Mouse (Mus musculus) retina, postnatal 1 day (tissue): ENCODE data around the gene Alg6.
A peak's percentile ranks its signal among the peaks of the same experiment; 100 is the strongest.

Source experiments
- DNase-seq: peaks from one replicate; pipeline ENCODE4 v3.0.0-alpha.2; 2012

Gene Alg6

DNA sequence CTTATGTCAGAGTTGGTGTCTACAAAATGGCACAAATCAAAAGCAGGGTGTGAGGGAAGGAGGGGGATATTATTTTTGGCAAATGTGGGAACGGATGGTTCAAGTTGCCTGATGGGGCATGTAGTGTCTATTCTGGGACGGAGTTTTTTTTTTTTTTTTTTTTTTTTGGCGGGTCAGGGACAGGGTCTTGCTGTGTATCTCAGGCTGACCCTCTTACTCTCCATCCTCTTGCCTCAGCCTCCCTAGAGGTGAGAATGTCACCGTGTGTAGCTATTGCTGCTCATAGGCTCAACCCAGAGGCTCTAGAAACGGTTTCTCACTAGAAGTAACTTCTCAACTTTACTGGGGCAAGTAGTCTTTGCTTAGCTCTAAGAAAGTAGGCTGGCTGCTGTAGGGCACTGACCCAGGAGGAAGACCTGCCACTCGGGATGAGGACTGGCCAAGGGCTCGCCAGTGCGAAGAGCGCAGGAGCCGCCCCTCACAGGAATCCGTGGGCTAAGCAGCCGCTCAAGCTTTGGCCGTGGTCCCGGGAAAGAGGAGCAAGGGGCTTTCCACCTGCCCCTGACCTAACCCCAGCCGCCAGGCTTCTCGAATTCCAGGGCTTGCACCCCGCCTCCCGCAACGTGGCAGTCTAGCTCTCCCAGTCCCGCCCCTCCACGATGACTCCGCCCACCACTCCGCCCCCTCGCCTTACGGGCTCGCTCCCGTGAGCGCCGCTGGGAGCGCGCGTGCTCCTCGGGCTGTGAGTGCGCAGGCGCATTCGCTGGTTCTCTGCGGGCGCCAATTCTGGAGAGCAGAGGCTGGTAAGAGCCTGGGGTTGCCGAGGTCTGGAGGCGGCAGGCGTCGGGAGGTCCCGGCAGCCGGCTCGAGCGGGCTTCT is at the start of gene Alg6:
Gene Alg6 (plus strand): TSS at position 761 of the 879 bp plus-strand sequence.
- DNase-seq: peak; percentile 96

DNA sequence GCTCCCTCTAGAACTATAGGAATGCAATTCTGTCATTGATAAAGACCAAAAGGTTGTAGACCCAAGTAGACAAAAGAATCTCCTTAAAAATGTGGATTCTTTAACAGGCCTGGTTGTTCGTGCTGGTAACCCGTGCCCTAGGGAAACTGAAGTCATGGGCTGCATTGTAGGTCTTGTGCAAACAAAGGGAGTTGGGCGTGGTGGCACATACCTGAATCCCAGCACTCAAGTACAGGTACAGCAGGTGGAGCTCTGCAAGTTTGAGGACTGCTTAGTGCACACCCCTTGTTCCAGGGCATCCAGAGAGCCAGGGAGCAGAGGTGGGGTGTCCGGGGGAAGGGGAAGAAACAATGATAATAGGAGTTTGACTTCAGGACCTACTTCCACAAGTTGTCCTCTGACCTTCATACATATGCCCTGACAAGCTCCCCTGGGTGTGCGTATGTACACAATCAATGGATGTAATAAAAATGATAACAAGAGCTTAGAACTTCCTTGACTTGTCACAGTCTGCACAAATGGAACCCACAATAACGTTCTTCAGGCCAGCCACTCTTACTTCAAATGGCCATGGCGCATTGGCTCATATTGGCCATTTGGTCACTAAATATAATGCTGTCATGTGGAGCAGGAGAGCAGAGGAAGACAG is 45.1 kb upstream of the Alg6 start:
- DNase-seq: no peak

DNA sequence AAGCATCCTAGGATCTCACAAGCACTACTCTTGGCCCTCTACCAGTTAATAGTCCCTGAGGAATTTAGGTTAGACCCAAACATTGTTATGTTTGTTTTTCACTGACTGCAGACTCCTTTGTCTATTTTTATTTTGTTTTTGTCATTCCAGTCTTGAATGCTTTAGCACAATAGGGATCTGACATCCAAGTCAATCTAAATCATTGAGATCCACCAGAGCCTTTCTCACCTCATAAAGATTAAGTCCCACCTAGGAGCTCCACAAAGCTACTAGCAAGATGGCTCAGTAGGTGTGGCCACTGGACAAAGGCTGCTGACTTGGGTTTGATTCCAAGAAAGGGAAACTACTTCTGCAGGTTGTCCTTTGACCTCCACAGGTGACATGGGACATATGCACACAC is 40.3 kb upstream of the Alg6 start:
- DNase-seq: no peak

DNA sequence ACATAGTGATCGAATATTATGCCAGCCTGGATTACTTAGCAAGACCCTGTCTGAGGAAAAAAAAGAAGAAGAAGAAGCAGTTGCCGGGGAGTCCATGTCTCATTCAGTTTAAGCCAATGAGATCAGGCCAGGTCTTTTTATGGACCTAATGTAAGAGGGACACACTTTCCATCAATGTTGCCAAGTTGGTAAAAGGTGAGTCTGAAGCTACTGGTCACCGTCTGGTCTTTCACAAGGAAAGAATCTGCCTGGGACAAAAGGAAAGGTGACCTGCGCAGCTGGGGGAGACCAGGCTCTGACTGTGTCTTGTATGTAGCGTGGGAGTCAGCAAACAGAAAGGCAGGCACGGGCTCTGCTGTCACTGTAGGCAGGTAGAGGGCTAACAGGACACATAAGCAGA is 31.5 kb upstream of the Alg6 start:
- no peak for DNase-seq

DNA sequence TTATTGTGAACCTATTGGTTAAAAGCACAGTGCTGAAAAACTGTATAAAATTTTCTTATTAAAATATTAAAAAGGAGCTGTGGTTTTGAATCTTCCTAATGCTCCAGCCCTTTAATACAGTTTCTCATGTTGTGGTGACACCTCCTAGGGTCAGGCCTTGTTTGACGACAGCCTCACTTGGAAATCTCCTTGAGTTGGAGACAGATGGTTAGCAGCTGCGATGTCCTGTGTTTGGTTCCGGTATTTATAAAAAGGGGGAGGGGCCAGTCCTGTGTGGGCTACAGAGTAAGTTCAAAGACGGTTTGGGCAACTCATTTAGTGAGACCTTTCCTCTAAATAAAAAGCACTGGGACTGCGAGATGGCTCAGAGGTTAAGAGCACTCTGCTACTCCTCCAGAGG is 29.2 kb upstream of the Alg6 start:
- DNase-seq: no peak

DNA sequence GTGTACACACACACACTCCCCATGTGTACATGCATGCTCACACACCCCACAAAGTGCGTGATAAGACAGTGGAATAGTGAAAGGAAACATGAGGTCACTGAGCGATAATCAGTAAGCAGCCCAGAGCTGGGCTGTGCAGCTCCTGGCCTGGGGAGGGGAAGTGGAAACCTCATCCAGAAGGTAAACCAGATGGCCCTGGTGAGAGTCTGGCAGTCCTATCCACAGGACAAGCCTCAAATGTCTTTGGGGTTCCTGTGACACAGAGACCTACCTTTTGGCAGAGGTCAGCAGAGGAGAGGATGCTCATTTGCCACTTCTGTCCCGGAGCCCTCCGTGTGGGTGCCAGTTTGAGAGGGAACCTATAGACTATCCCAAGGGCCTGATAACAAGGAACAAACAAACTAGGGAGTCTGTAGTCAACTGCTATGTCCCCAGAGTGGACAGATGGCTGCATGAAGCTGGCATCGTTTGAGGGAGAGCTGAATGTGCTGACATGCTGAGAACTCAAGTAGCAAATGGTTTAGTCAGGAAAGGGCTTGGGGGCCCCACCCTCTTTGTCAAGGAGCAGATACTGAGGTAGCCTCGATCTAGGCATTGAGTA is 2.8 kb upstream of the Alg6 start:
- no peak for DNase-seq

DNA sequence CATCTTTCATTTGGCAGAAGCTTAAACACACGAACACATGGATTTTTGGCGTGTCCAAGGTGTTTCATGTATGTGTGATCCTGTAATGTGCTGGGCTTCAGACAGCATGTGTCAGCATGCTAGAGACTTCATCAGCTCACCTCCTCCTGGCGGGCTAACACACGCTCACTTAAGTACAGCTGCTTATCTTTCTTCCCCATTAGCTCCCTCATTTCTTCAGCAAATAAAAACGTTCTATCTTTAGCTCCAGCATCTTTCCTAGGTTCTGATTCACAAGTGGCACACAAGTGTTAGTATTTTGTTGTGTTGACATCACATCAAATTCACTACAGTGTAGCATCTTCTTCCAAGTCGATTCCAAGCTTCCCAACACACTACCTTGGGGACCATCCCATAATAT is 1.5 kb upstream of the Alg6 start:
- DNase-seq: no peak

DNA sequence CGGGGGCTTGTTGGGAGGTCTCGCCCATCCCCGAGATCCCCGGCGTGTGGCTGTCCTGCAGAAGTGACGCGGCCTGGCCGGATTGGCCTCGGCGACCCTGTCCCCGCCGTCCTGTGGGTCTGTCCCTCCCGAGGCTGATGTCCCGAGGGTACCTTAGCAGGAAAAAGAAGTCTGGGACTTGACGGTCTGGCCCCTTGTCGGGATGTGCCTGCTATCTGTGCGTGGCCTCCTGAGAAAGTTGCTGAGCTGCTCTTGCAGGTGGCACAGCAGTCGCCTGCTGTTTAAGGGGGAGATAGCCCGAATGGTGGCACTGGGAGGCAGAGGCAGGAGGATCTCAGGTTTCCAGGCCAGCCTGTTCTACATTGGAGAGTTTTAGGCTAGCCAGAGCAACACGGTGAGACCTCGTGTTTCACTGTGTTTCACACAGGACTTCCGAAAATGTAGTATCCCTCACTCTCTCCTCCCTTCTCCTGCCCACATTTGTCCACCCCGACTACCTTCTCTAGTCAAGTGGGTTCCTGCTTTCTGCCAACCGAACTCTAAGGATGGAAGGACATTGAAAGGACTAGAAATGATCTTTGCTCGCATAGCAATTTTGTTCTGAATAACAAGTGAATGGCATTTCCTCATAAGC is 436 bp downstream of the Alg6 start:
- no peak for DNase-seq

DNA sequence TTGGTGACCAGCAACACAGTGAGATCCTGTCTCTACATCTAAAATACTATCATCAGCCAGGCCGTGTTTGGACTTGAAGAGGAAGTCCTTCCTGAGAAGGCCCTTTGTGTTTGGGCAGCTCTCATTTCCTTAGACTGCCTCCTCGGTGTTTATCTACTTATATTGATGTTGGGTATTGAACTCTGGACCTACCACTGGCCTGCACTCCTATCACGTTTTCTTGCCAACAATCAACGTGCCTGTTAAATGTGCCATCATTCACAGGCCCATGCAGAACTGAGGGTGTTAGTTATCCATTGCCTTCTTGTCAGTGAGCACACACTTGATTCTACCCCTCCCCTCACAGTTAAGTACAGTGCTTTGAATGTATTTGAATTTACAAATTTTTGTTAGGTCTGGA is 2.4 kb downstream of the Alg6 start:
- no peak for DNase-seq

DNA sequence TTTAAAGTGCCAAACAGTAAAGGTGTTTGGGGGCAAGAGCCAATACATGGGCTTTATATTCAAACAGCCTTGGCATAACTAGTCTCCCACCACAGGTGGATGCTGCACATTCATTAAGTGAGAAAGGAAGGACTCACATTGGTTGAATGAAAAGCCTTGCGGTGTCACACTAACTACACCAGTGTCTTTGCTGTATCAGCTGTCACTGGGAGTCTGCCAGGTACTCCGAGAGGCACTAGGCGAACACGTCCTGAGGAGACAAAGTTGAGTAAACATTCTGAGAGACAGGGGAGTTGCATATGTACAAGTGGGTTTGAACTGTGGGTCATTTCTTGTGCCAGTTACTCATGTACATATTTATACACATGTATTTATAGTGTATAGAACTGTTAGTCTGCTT is 8.9 kb downstream of the Alg6 start:
- no peak for DNase-seq

DNA sequence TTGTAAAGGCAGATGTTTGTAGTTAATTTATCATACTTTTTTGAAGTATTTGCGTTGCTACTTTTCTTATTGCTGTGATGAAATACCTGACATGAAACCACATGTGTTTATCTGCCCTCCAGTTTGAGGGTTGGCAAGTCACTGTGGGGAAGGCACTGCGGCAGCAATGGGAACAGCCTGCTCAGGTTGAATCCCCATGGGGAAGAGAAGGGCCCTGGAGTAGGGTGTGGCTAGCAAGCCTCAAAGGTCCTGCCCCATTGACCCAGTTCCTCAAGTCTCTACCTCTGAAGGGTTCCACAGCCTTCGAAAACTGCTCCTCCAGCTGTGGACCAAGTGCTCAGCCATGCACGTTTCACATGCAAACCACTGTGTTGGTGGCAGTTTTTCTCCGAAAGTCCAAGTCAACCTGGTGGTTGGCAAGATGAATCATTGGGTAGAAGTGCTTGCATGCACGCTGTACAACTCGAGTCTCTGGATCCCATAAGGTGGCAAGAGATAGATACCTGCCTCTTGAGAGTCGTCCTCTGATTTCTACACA is 10.5 kb downstream of the Alg6 start:
- no peak for DNase-seq

DNA sequence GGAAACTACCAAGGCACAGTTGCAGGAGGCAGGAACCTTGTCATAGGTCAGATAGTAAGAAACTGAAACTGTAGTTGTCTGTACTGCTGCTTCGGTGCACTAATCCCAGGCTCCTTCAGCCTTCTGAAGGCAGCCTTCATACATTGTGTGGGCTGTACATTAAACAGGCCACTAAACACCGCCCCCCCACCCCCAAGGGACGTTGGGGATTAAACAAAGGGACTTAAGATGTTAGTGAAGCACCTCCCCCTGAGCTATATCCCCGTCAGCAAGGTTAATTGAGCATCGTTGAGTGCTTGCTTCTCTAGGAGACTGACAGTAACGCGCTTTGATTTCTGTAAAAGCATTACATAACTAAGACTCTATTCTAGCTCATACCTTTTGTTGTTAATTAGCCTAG is 24.4 kb downstream of the Alg6 start:
- peak; percentile 74 for DNase-seq

DNA sequence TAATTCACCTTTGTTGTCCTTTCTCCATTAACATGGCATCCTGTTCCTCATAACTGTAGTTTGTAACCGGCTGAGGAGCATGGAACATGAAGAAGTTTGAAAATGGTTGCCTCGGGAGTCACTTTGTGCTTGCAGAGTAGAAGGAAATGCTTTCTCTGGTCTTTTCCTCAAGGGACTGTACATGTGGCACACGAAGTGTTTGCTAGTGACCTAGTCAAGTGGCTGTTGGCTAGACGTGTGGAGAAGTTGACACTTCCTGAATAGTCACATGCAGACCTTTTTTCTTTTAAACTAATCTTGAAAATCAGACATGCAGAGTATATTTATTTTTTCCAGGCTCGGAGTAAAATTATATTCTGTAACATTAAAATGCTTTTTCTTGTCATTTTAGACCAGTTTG is 37.0 kb downstream of the Alg6 start:
- DNase-seq: no peak

DNA sequence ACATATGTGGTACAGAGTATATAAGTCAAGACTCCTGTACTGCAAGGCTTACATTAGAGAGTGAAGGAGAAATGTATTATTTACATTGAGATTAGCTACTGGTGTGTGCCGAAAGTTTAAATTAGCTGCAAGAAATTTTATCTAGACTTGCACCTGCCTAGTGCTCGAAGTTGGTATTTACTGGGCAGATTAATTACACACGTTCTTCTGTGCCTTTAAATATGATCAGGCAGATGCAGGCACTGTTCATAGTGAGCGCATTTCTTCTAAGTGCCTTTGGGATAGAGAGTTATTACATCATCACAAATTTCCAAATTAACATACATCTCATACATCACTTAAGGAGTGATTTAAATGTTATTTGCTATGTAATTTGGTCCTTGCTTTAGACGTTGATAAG is 50.8 kb downstream of the Alg6 start:
- no peak for DNase-seq

DNA sequence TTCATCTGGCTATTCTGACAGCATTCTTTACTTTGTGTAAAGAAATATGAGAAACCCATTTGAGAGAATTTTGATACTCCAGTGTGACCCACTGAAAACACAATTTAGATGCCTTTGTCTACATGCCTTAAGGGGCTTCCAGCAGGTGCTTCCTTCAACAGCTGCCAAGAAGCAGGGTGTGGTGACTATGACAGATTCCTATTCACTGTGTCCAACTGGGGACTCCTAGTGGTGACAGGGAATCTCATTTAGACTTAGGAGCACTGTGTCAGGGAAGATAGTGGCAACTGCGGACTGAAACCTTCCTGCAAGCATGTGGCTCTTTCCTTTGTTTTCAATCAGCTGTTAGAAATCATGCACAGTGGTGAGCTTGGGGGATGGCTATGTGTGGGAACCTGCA is 51.3 kb downstream of the Alg6 start:
- DNase-seq: peak; percentile 55

DNA sequence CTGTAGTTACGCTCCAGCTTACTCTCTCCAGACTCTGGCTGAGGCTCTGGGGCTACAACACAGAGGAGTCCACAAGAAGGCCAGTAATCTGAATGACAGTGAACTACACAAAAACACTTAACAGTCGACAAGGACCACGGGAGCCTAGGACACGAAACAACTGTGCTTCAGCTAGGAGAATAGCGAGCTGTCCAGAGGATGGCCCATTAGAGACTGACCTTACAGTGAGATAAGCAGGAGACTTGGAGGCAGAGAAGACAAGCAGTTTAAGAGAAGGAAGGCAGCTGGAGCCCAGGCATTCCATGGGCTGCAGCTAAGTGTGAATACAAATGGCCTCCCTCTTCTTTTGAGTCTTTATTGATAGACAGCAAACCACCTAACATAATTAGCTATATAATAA is 55.1 kb downstream of the Alg6 start:
- DNase-seq: no peak

DNA sequence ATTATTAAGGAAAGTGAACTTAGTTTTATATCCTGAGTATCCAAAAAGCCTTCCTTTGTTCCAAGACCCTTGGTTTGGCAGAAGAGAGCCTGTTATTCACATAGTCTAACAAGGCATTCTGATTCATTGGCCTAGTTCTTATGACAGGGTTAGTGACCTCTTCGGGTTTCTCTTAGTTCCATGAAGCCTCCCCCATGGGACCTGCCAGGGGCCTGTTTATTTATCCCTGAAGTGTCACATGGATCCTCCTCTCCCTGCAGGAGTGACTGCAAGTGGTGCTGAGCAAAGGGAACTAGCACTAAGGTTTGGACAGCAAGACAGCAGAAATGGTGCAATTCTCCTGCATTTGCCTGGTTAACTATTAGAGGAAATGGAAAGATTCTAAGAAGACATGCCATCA is 57.6 kb downstream of the Alg6 start:
- peak; percentile 19 for DNase-seq

DNA sequence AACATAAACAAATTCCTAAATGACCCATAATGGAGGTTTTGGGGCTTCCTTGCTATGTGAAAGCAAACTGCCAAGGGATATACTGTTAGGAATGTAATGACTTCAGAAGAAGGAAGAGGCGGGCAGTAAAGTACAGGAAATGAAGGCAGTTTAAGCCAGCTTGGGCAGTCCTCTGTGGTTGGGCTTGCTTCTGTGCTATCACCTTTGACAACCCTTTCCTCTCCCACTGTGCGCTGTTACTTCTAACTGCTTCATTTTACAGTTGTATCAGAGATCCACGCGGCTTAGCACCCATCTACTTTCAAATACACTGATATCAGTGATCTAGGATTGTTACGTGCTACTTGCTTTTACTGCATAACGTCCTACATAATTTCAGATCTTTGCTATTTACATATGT is 76.9 kb downstream of the Alg6 start:
- no peak for DNase-seq
